In the genomic region with DNA sequence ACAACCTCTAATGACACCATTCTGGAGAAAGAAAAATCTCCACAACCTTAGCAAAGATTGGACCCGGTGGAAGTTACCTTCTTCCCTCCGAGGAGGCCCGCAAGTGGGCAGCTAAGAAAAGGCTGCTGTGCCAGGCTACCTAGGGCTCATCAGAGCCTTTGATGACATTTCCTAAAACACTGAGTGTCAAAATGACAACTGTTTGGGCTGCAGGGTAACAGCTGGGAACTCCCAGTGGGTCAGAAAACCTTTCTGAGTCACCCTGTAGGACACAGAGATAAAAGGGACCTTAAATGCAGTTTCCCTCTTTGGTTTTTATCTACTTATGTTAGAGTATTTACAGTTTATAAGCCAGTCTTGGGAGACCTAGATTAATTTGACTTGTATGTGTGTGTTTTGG, we compare ENCODE assay signal across 11 mouse cellular contexts. TPM values are rescaled to one million over a fixed set of nuclear protein-coding genes. Genes with fewer than 3 reads are reported as not detected.
DNase-seq lines count a peak whose midpoint lies in the region; ATAC-seq and TF ChIP-seq lines count a peak whose summit lies in the region.
"Had no signal": no experiment of that assay in that cellular context is flagged by ENCODE, and none has a peak within 500 bp of the region (broad histone marks: within the 10 kb centered on the region; RNA-seq: fewer than 3 reads in every experiment).

No protein-coding gene starts in this region.

- peak overlapping the region; percentile 33 for H3K9ac ChIP-seq in kidney, embryonic 16.5 days (replicated peaks; ENCODE audit: low read length)
- H3K9ac ChIP-seq in limb, embryonic 15.5 days = no peak overlapping the region

- H3K4me3 ChIP-seq in heart, embryonic 10.5 days = no peak overlapping the region
- no peak overlapping the region for H3K4me3 ChIP-seq in kidney, embryonic 16.5 days (ENCODE audit: low read length)
- no peak overlapping the region for H3K4me3 ChIP-seq in brown adipose tissue, adult 24 weeks (ENCODE audit: insufficient read depth, low read depth, low read length)
- no peak overlapping the region for H3K4me3 ChIP-seq in limb, embryonic 15.5 days
- no peak overlapping the region for H3K4me3 ChIP-seq in cerebellum, adult 2 months (replicated peaks; ENCODE audit: insufficient read depth, low read depth, low read length)

- no peak for TF ChIP-seq POLR2A in cerebellum, adult 2 months (IDR thresholded peaks at IDR 0.05; ENCODE audit: borderline replicate concordance, insufficient read depth, low read length)

- no peak for DNase-seq in heart, embryonic 10.5 days (ENCODE audit: low spot score)
- no peak for DNase-seq in heart, postnatal 36 days
- DNase-seq in kidney, adult 8-10 months = no peak
- DNase-seq in cerebellum, adult 2 months = no peak
- DNase-seq in cerebellum, adult 11-12 months = no peak
- DNase-seq: embryo, embryonic 11 days; right cerebral cortex, adult 18-20 months; thymus, adult 2 months had no signal

- 75% methylated on average over 3 of the region's 3 CpGs for WGBS in heart, embryonic 10.5 days
- 61% methylated on average over 3 of the region's 3 CpGs for WGBS in kidney, embryonic 16.5 days
- WGBS in limb, embryonic 15.5 days = 84% methylated on average over 3 of the region's 3 CpGs
- 90% methylated on average over 3 of the region's 3 CpGs for WGBS in cerebellum, adult 2 months

- H3K27ac ChIP-seq in heart, embryonic 10.5 days = peak overlapping the region; percentile 75
- peak overlapping the region; percentile 89 for H3K27ac ChIP-seq in kidney, embryonic 16.5 days (ENCODE audit: low read length)
- H3K27ac ChIP-seq in brown adipose tissue, adult 24 weeks (replicated peaks; ENCODE audit: low read depth, low read length) = peak overlapping the region; percentile 90
- H3K27ac ChIP-seq in limb, embryonic 15.5 days = peak overlapping the region; percentile 82
- H3K27ac ChIP-seq in cerebellum, adult 2 months (ENCODE audit: insufficient read depth, low read length) = no peak overlapping the region

- H3K9me3 ChIP-seq in heart, embryonic 10.5 days = 0 out of 2 replicates have a peak, but pooled peaks cover 5% of the 10 kb centered on the region
- H3K9me3 ChIP-seq in kidney, embryonic 16.5 days (ENCODE audit: low read length) = no peaks in the 10 kb centered on the region
- no peaks in the 10 kb centered on the region for H3K9me3 ChIP-seq in limb, embryonic 15.5 days

- no peak for TF ChIP-seq CTCF in cerebellum, adult 2 months (IDR thresholded peaks at IDR 0.05; ENCODE audit: borderline replicate concordance, insufficient read depth, low read depth, low read length)

- H3K4me2 ChIP-seq in kidney, embryonic 16.5 days (replicated peaks; ENCODE audit: low read depth, low read length) = no peak overlapping the region
- no peak overlapping the region for H3K4me2 ChIP-seq in limb, embryonic 15.5 days

- intact Hi-C loops in heart, postnatal 36 days (cut with DNase I) = loop anchor here (1.0 to 5.0 kb wide), 3 partner anchors 20 to 188 kb away; a partner anchor contains a TSS

- no peak for ATAC-seq in kidney, embryonic 16.5 days (ENCODE audit: low FRiP score, low TSS enrichment)
- no peak for ATAC-seq in limb, embryonic 15.5 days (ENCODE audit: insufficient number of reproducible peaks, low FRiP score, low TSS enrichment, low read depth)

- H3K36me3 ChIP-seq in heart, embryonic 10.5 days = peaks cover 3% of the 10 kb centered on the region; the same call in 1 of the 2 replicates
- H3K36me3 ChIP-seq in kidney, embryonic 16.5 days (ENCODE audit: insufficient read depth, low read length) = no peaks in the 10 kb centered on the region
- H3K36me3 ChIP-seq in limb, embryonic 15.5 days = no peaks in the 10 kb centered on the region

- H3K4me1 ChIP-seq in heart, embryonic 10.5 days = peaks cover 34% of the 10 kb centered on the region
- H3K4me1 ChIP-seq in kidney, embryonic 16.5 days (ENCODE audit: insufficient read depth, low read length) = peaks cover 44% of the 10 kb centered on the region
- H3K4me1 ChIP-seq in brown adipose tissue, adult 24 weeks (ENCODE audit: control insufficient read depth, insufficient read depth, insufficient read length, low read length) = peaks cover 38% of the 10 kb centered on the region
- H3K4me1 ChIP-seq in limb, embryonic 15.5 days = peaks cover 18% of the 10 kb centered on the region
- H3K4me1 ChIP-seq in cerebellum, adult 2 months (ENCODE audit: control insufficient read depth, insufficient read depth, low read length) = no peaks in the 10 kb centered on the region; the same call in 1 of the 2 replicates

- no peaks in the 10 kb centered on the region for H3K27me3 ChIP-seq in heart, embryonic 10.5 days (ENCODE audit: insufficient read depth, poor library complexity, severe bottlenecking)
- no peaks in the 10 kb centered on the region for H3K27me3 ChIP-seq in kidney, embryonic 16.5 days (ENCODE audit: insufficient read depth, low read length)
- no peaks in the 10 kb centered on the region for H3K27me3 ChIP-seq in limb, embryonic 15.5 days
- no peaks in the 10 kb centered on the region; the same call in 1 of the 2 replicates for H3K27me3 ChIP-seq in cerebellum, adult 2 months (ENCODE audit: control insufficient read depth, insufficient read depth, low read length)

RNA-seq across cellular contexts. Expression of a gene that starts 6.1 kb away (rescaled TPM):
- polyA plus RNA-seq in heart, embryonic 10.5 days (2016; fragmentation: Nextera tagmentation; extraction: Ambion mirVana) = 0.73 and 1.4 TPM in 2 replicates
- total RNA-seq in heart, postnatal 36 days (2021) = under 1 TPM; 0.19 to 0.46 TPM
- 0.17 and 0.21 TPM in 2 replicates for polyA plus RNA-seq in kidney, embryonic 16.5 days (2015; fragmentation: Nextera tagmentation; extraction: Ambion mirVana)
- polyA plus RNA-seq in brown adipose tissue, adult 24 weeks (2012; ENCODE audit: insufficient read depth, insufficient read length, missing spikeins) = not detected in 2 replicates
- polyA plus RNA-seq in limb, embryonic 15.5 days (2015; fragmentation: Nextera tagmentation; extraction: Ambion mirVana) = 0.73 and 0.79 TPM in 2 replicates
- polyA plus RNA-seq in cerebellum, adult 2 months (2012; rRNA removed) = 0.26 and 0.29 TPM in 2 replicates
